Mouse (Mus musculus): ENCODE data around the gene N4bp2.

DNA sequence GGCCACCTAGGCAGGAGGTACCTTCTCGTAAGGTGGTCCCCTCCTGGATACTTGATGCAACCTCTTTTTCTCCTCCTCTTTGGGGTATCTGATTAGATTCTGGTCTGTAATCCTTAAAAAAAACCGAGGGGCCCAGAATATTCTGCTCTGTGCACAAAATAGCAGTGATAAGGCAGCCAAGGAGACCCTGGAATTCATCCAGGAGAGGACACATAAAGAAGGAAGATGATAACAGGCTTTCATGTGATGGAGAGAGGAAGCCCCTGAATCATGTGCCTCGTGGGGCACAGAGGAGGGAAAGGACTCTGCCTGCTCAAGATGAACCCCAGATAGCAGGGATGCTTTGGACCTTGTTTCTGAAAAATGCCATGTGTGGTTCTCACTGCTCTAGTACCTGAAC, 115.0 kb downstream of the N4bp2 start:
- TF ChIP-seq CTCF (IDR thresholded peaks at IDR 0.05; ENCODE audit: control insufficient read depth, insufficient read depth, insufficient read length) (no peak), USF1 (IDR thresholded peaks at IDR 0.05; ENCODE audit: low read depth) (no peak), MYOD1 (IDR thresholded peaks at IDR 0.05; ENCODE audit: control insufficient read depth, insufficient read length, low read depth) (no peak), MAX (IDR thresholded peaks at IDR 0.05) (no peak), MYOG (IDR thresholded peaks at IDR 0.05; ENCODE audit: control insufficient read depth, extremely low read depth, insufficient read length) (no peak), FOSL1 (IDR thresholded peaks at IDR 0.05; ENCODE audit: insufficient read depth, low read length, poor library complexity, severe bottlenecking) (no peak)

Data from C2C12 (cell line).